Mouse (Mus musculus) embryonic facial prominence, embryonic 13.5 days (tissue): ENCODE data around the gene Cks1b. TPM values are rescaled to one million over a fixed set of nuclear protein-coding genes. Genes with fewer than 3 reads are reported as not detected.

Experiments
- ATAC-seq: fragments of 200-750 bp; cut with Nextera tagmentation; 2 replicates; pipeline ENCODE4 v1.8.0; 2017; ENCODE audit warnings: low read depth; ENCODE audit not compliant: insufficient number of reproducible peaks, insufficient read depth, low FRiP score, low TSS enrichment
- H3K27ac ChIP-seq: fragments of 300-500 bp; sonication (generic); 2 replicates; pipeline ENCODE4 v1.5.1; 2015; ENCODE audit warnings: moderate library complexity, mild to moderate bottlenecking, inconsistent platforms
- H3K27me3 ChIP-seq: fragments of 300-500 bp; sonication (generic); 2 replicates; pipeline ENCODE4 v1.6.1; 2015; ENCODE audit warnings: mild to moderate bottlenecking, inconsistent platforms
- H3K36me3 ChIP-seq: fragments of 300-500 bp; sonication (generic); 2 replicates; pipeline ENCODE4 v1.6.1; 2015; ENCODE audit warnings: mild to moderate bottlenecking, inconsistent platforms
- H3K4me1 ChIP-seq: fragments of 300-500 bp; sonication (generic); 2 replicates; pipeline ENCODE4 v1.6.1; 2015; ENCODE audit warnings: inconsistent platforms
- H3K4me2 ChIP-seq: fragments of 300-500 bp; sonication (generic); 2 replicates; pipeline ENCODE4 v1.6.1; 2015; ENCODE audit warnings: moderate library complexity, mild to moderate bottlenecking, inconsistent platforms
- H3K4me3 ChIP-seq: fragments of 300-500 bp; sonication (generic); 2 replicates; pipeline ENCODE4 v1.5.1; 2015; ENCODE audit warnings: mild to moderate bottlenecking, inconsistent platforms
- H3K9ac ChIP-seq: fragments of 300-500 bp; sonication (generic); 2 replicates; pipeline ENCODE4 v1.6.1; 2015; ENCODE audit warnings: mild to moderate bottlenecking, inconsistent platforms
- H3K9me3 ChIP-seq: fragments of 300-500 bp; sonication (generic); 2 replicates; pipeline ENCODE4 v1.6.1; 2016; ENCODE audit warnings: inconsistent platforms
- WGBS: fragments of 180-500 bp; shearing (Covaris S2); methylation state at CpG from one replicate; pipeline ENCODE4 v1.1.7; 2015; ENCODE audit warnings: mixed read lengths; 5-methylcytosine and 5-hydroxymethylcytosine counted together
- polyA plus RNA-seq: library from polyadenylated mRNA; unstranded; fragments of >200 nt; fragmentation: Nextera tagmentation; extraction: Ambion mirVana; gene quantifications from 2 replicates; pipeline ENCODE4 v1.2.1, GENCODE M21; 2015

The Cks1b gene
- polyA plus RNA-seq, 1 experiment from 2014 or later: 513 TPM

GRCm38 (mm10) chr3:89411490-89412393 lies 6.4 kb downstream of the Cks1b start, which contains the start of gene Flad1:
Gene Flad1, minus strand, starts transcription at chr3:89411870.
- Histone ChIP-seq H3K4me1 (peaks cover 13% of the 10 kb centered on the region), H3K9me3 (no peaks in the 10 kb centered on the region), H3K4me2 (peak within 1 kb of the TSS; percentile 68), H3K9ac (peak within 1 kb of the TSS; percentile 69), H3K27me3 (no peaks in the 10 kb centered on the region), H3K36me3 (peaks cover 42% of the 10 kb centered on the region), H3K27ac (no peak within 1 kb of the TSS), H3K4me3 (peak within 1 kb of the TSS; percentile 53)
- 6% methylated on average over 28 of the region's 28 CpGs for WGBS
- peak; percentile 100 for ATAC-seq

GRCm38 (mm10) chr3:89410864-89411263 lies 7.3 kb downstream of the Cks1b start:
- Histone ChIP-seq H3K27ac (no peak overlapping the region), H3K4me3 (peak overlapping the region; percentile 53), H3K4me2 (peak overlapping the region; percentile 68), H3K36me3 (peaks cover 39% of the 10 kb centered on the region), H3K9me3 (no peaks in the 10 kb centered on the region), H3K9ac (peak overlapping the region; percentile 69), H3K4me1 (peaks cover 7% of the 10 kb centered on the region), H3K27me3 (no peaks in the 10 kb centered on the region)
- ATAC-seq: no peak
- WGBS: 82% methylated on average over 10 of the region's 10 CpGs

DNA sequence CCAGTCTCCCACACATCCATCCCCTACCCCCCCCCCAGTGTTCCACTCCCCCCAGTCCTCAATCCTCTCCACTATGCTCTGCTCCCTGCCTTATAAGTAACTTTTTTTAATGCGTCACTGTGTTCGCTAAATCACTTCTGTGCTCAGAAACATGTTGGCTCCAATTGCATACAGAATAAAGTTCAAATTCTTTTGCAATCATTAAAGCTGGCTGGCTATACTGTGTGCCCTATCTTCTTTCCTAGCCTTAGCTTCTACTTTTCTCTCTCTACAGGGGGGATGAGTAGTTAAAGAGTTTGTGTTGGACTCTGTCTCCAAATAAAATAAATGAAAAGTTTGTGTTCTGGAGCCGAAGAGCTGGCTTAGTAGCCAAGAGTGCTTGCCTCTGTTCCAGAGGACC lies 8.5 kb downstream of the Cks1b start:
- Histone ChIP-seq H3K27me3 (no peaks in the 10 kb centered on the region), H3K36me3 (peaks cover 37% of the 10 kb centered on the region), H3K4me2 (no peak overlapping the region), H3K4me1 (peaks cover 7% of the 10 kb centered on the region), H3K9me3 (no peaks in the 10 kb centered on the region), H3K9ac (no peak overlapping the region), H3K4me3 (no peak overlapping the region), H3K27ac (no peak overlapping the region)
- no peak for ATAC-seq
- 93% methylated on average over 3 of the region's 3 CpGs for WGBS

- H3K4me1 ChIP-seq: peaks cover 7% of the 10 kb centered on the region
- H3K4me3 ChIP-seq: no peak overlapping the region
- H3K27ac ChIP-seq: no peak overlapping the region
- H3K4me2 ChIP-seq: no peak overlapping the region
- ATAC-seq: no peak
- H3K9ac ChIP-seq: no peak overlapping the region
- H3K9me3 ChIP-seq: no peaks in the 10 kb centered on the region
- no peaks in the 10 kb centered on the region for H3K27me3 ChIP-seq
- WGBS: 63% methylated on average over 16 of the region's 16 CpGs
- peaks cover 37% of the 10 kb centered on the region for H3K36me3 ChIP-seq
These were observed 9.7 kb downstream of the Cks1b start for GRCm38 (mm10) chr3:89408448-89408847.

DNA sequence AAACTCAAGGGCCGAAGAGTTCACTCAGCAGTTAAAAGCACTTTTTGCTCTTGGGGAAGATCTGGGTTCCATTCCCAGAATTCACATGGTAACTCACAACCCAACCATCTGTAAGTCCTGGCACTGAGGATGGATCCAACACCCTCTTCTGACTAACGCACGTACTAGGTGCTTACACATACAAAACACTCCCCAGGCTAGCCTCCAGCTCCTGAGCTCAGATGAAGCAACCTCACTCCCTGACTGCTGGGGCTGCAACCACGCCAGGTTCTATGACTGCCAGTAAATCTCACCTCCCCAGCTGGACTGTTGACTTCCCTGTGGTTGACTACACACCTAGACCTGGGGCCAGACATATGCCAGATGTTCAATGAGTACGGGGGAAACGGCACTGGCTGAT lies 11.3 kb downstream of the Cks1b start:
- H3K9ac ChIP-seq: no peak overlapping the region
- no peak overlapping the region for H3K4me3 ChIP-seq
- H3K27ac ChIP-seq: no peak overlapping the region
- ATAC-seq: no peak
- H3K36me3 ChIP-seq: peaks cover 53% of the 10 kb centered on the region
- H3K9me3 ChIP-seq: no peaks in the 10 kb centered on the region
- no peak overlapping the region for H3K4me2 ChIP-seq
- H3K4me1 ChIP-seq: peaks cover 7% of the 10 kb centered on the region
- no peaks in the 10 kb centered on the region for H3K27me3 ChIP-seq
- 94% methylated on average over 6 of the region's 6 CpGs for WGBS

- Histone ChIP-seq H3K36me3 (peaks cover 52% of the 10 kb centered on the region), H3K9me3 (no peaks in the 10 kb centered on the region), H3K4me2 (no peak within 1 kb of the TSS), H3K4me1 (no peaks in the 10 kb centered on the region), H3K4me3 (no peak within 1 kb of the TSS), H3K27me3 (no peaks in the 10 kb centered on the region), H3K27ac (no peak within 1 kb of the TSS), H3K9ac (no peak within 1 kb of the TSS)
- ATAC-seq: no peak
- WGBS: 83% methylated on average over 5 of the region's 5 CpGs
These were observed 15.5 kb downstream of the Cks1b start, which contains the start of gene Lenep for GRCm38 (mm10) chr3:89402693-89403092. Gene Lenep, minus strand, starts transcription at chr3:89402793.

- peaks cover 44% of the 10 kb centered on the region for H3K36me3 ChIP-seq
- H3K4me2 ChIP-seq: no peak overlapping the region
- no peak for ATAC-seq
- H3K4me1 ChIP-seq: peaks cover 6% of the 10 kb centered on the region
- no peak overlapping the region for H3K27ac ChIP-seq
- H3K27me3 ChIP-seq: no peaks in the 10 kb centered on the region
- H3K4me3 ChIP-seq: no peak overlapping the region
- 90% methylated on average over 7 of the region's 7 CpGs for WGBS
- H3K9me3 ChIP-seq: no peaks in the 10 kb centered on the region
- H3K9ac ChIP-seq: no peak overlapping the region
These were observed 16.9 kb downstream of the Cks1b start for GRCm38 (mm10) chr3:89401329-89401728.

GRCm38 (mm10) chr3:89396654-89397005 lies 21.6 kb downstream of the Cks1b start:
- H3K9me3 ChIP-seq: no peaks in the 10 kb centered on the region
- H3K9ac ChIP-seq: peak overlapping the region; percentile 70
- no peak for ATAC-seq
- peaks cover 42% of the 10 kb centered on the region for H3K4me1 ChIP-seq
- H3K4me2 ChIP-seq: peak overlapping the region; percentile 94
- H3K27ac ChIP-seq: peak overlapping the region; percentile 60
- WGBS: 1% methylated on average over 4 of the region's 4 CpGs
- H3K36me3 ChIP-seq: peaks cover 5% of the 10 kb centered on the region
- H3K27me3 ChIP-seq: peaks cover 15% of the 10 kb centered on the region
- peak overlapping the region; percentile 56 for H3K4me3 ChIP-seq

GRCm38 (mm10) chr3:89395806-89396653 lies 22.2 kb downstream of the Cks1b start:
- Histone ChIP-seq H3K9me3 (no peaks in the 10 kb centered on the region), H3K27ac (peak overlapping the region; percentile 89), H3K4me1 (peaks cover 48% of the 10 kb centered on the region), H3K36me3 (no peaks in the 10 kb centered on the region; the same call in 1 of the 2 replicates), H3K4me2 (peak overlapping the region; percentile 94), H3K27me3 (peaks cover 21% of the 10 kb centered on the region), H3K4me3 (peak overlapping the region; percentile 56), H3K9ac (peak overlapping the region; percentile 70)
- under 1% methylated on average over 44 of the region's 44 CpGs for WGBS
- ATAC-seq: peak; percentile 34; the same call in 1 of the 2 replicates

GRCm38 (mm10) chr3:89395419-89395805 lies 22.8 kb downstream of the Cks1b start:
- Histone ChIP-seq H3K4me3 (peak overlapping the region; percentile 56), H3K27me3 (peaks cover 27% of the 10 kb centered on the region), H3K4me1 (peaks cover 54% of the 10 kb centered on the region), H3K27ac (peak overlapping the region; percentile 89), H3K9me3 (no peaks in the 10 kb centered on the region), H3K36me3 (no peaks in the 10 kb centered on the region), H3K9ac (peak overlapping the region; percentile 70), H3K4me2 (peak overlapping the region; percentile 94)
- no peak for ATAC-seq
- WGBS: 1% methylated on average over 10 of the region's 10 CpGs

DNA sequence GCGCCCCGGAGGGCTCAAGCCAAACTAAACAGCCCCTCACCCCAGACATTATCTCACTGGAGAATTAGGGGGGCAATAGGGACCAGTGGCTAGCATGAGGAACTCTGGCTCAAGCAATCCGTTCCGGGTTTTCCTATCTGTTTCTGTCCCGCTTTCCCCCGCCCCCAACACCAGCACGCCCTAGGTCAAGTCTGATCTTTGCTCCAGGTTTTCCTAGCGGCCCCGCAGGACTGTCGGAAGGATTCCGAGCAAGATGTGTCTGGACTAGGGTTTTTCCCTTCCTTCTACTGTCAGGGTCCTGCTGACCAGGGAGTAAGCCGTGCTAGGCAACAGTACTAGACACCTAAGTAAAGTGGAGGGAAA lies 23.3 kb downstream of the Cks1b start:
- peak overlapping the region; percentile 69 for H3K9ac ChIP-seq
- H3K27ac ChIP-seq: peak overlapping the region; percentile 89
- H3K36me3 ChIP-seq: no peaks in the 10 kb centered on the region
- peaks cover 57% of the 10 kb centered on the region for H3K4me1 ChIP-seq
- WGBS: 0% methylated on average over 12 of the region's 12 CpGs
- peak overlapping the region; percentile 56 for H3K4me3 ChIP-seq
- H3K9me3 ChIP-seq: no peaks in the 10 kb centered on the region
- H3K4me2 ChIP-seq: peak overlapping the region; percentile 94
- no peak for ATAC-seq
- H3K27me3 ChIP-seq: peaks cover 29% of the 10 kb centered on the region
